In the genomic region with DNA sequence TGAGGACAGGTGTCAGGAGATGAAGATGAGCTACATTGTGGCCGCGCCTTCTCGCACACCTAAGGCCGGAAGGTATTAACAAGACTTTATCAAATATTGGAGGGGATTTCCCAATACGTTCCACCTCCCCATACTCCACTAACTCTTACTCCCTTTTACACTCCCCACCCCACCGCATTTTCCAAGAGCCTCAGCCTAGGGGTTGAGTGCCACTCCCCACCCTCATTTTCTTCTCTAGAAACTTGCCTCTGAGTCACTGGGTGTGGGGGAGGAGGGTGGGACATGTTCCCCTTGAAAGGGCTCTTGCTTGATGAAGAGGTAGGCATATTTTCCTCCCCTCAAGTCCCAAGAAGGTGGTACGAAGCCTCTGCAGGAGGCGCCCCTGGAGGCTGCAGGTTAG, we compare ENCODE assay signal across 8 mouse cellular contexts. TPM values are rescaled to one million over a fixed set of nuclear protein-coding genes. Genes with fewer than 3 reads are reported as not detected.
DNase-seq lines count a peak whose midpoint lies in the region; ATAC-seq and TF ChIP-seq lines count a peak whose summit lies in the region.

No protein-coding gene starts in this region.

- no peaks in the 10 kb centered on the region for H3K9me3 ChIP-seq in heart, embryonic 13.5 days
- H3K9me3 ChIP-seq in G1E (replicated peaks), result no peaks in the 10 kb centered on the region
- no peaks in the 10 kb centered on the region for H3K9me3 ChIP-seq in hindbrain, embryonic 14.5 days (ENCODE audit: control insufficient read depth, low read length)

- peak overlapping the region; percentile 88 for H3K9ac ChIP-seq in heart, embryonic 13.5 days
- H3K9ac ChIP-seq in hindbrain, embryonic 14.5 days, result peak overlapping the region; percentile 81

- peaks cover 60% of the 10 kb centered on the region for H3K4me1 ChIP-seq in heart, embryonic 13.5 days
- H3K4me1 ChIP-seq in G1E (ENCODE audit: insufficient read depth, low read depth, low read length), result peaks cover 40% of the 10 kb centered on the region
- H3K4me1 ChIP-seq in hindbrain, embryonic 14.5 days (replicated peaks; ENCODE audit: control insufficient read depth, insufficient read depth, low read length), result peaks cover 26% of the 10 kb centered on the region

- DNase-seq in heart, postnatal 4 days, result no peak
- DNase-seq in G1E (ENCODE audit: low spot score), result no peak
- DNase-seq in hindbrain, embryonic 14.5 days (ENCODE audit: low spot score), result no peak
- peak; percentile 48 for DNase-seq in lung, postnatal 25 days (ENCODE audit: low spot score)
- DNase-seq in layer of hippocampus, adult 9-11 months, result no peak
- DNase-seq in right cerebral cortex, postnatal 14 days, result no peak
- no peak for DNase-seq in right cerebral cortex, adult 2 months (ENCODE audit: low spot score in 2 of 2)

- no peak for TF ChIP-seq CTCF in G1E (IDR thresholded peaks at IDR 0.05; ENCODE audit: low read depth, low read length)

- 0 out of 2 replicates have a peak, but pooled peaks cover 15% of the 10 kb centered on the region for H3K36me3 ChIP-seq in heart, embryonic 13.5 days
- peaks cover 30% of the 10 kb centered on the region for H3K36me3 ChIP-seq in G1E (replicated peaks)
- no peaks in the 10 kb centered on the region for H3K36me3 ChIP-seq in hindbrain, embryonic 14.5 days (replicated peaks; ENCODE audit: control insufficient read depth, insufficient read depth)

- peak overlapping the region; percentile 76 for H3K4me2 ChIP-seq in heart, embryonic 13.5 days
- peak overlapping the region; percentile 53 for H3K4me2 ChIP-seq in hindbrain, embryonic 14.5 days (replicated peaks)

- peak overlapping the region; percentile 75 for H3K4me3 ChIP-seq in heart, embryonic 13.5 days
- H3K4me3 ChIP-seq in G1E (ENCODE audit: low read depth, low read length), result peak overlapping the region; percentile 75
- H3K4me3 ChIP-seq in hindbrain, embryonic 14.5 days (replicated peaks; ENCODE audit: low read length), result peak overlapping the region; percentile 72

- no peaks in the 10 kb centered on the region for H3K27me3 ChIP-seq in heart, embryonic 13.5 days (replicated peaks)
- H3K27me3 ChIP-seq in G1E (ENCODE audit: insufficient read depth, low read length), result no peaks in the 10 kb centered on the region
- no peaks in the 10 kb centered on the region for H3K27me3 ChIP-seq in hindbrain, embryonic 14.5 days (ENCODE audit: control insufficient read depth, insufficient read depth, low read length)

- peak overlapping the region; percentile 95 for H3K27ac ChIP-seq in heart, embryonic 13.5 days (replicated peaks)
- peak overlapping the region; percentile 85; the same call in 1 of the 2 replicates for H3K27ac ChIP-seq in hindbrain, embryonic 14.5 days

- ATAC-seq in heart, embryonic 13.5 days (ENCODE audit: extremely low read depth, insufficient number of reproducible peaks, low FRiP score, low TSS enrichment), result no peak
- no peak for ATAC-seq in G1E (ENCODE audit: extremely low read depth, insufficient number of reproducible peaks, low FRiP score, poor library complexity, severe bottlenecking)
- no peak for ATAC-seq in hindbrain, embryonic 14.5 days (ENCODE audit: low FRiP score)

- 17% methylated on average over 8 of the region's 8 CpGs for WGBS in heart, embryonic 13.5 days
- WGBS in hindbrain, embryonic 14.5 days, result 22% methylated on average over 8 of the region's 8 CpGs

RNA-seq across cellular contexts. Expression of a gene that starts 1.0 kb away (rescaled TPM):
- polyA plus RNA-seq in heart, embryonic 13.5 days (2015; fragmentation: Nextera tagmentation; extraction: Ambion mirVana), result 19.1 TPM in 2 replicates
- 10 to 100 TPM; 19.2 to 19.8 TPM for total RNA-seq in heart, postnatal 4 days (2021)
- 16.0 and 18.8 TPM in 2 replicates for total RNA-seq in G1E (2014; fragmentation: Nextera tagmentation)
- total RNA-seq in G1E (2017), result 7.1 and 10.2 TPM in 2 replicates
- 16.4 and 18.1 TPM in 2 replicates for polyA plus RNA-seq in G1E (2012)
- polyA plus RNA-seq in hindbrain, embryonic 14.5 days (2014; fragmentation: Nextera tagmentation; extraction: Ambion mirVana), result 16.2 and 18.0 TPM in 2 replicates

RNA-seq across cellular contexts. Expression of a gene that starts 26.3 kb away (rescaled TPM):
- 26.3 and 28.2 TPM in 2 replicates for polyA plus RNA-seq in heart, embryonic 13.5 days (2015; fragmentation: Nextera tagmentation; extraction: Ambion mirVana)
- 10 to 100 TPM; 27.7 to 29.5 TPM for total RNA-seq in heart, postnatal 4 days (2021)
- total RNA-seq in G1E (2014; fragmentation: Nextera tagmentation) (33.5 and 38.4 TPM in 2 replicates), G1E (2017) (14.3 and 17.5 TPM in 2 replicates)
- polyA plus RNA-seq in G1E (2012), result 27.0 and 29.0 TPM in 2 replicates
- polyA plus RNA-seq in hindbrain, embryonic 14.5 days (2014; fragmentation: Nextera tagmentation; extraction: Ambion mirVana), result 80.8 and 87.1 TPM in 2 replicates

RNA-seq across cellular contexts. Expression of a gene that starts 30.9 kb away (rescaled TPM):
- polyA plus RNA-seq in heart, embryonic 13.5 days (2015; fragmentation: Nextera tagmentation; extraction: Ambion mirVana), result not detected in 2 replicates
- not detected for total RNA-seq in heart, postnatal 4 days (2021)
- total RNA-seq in G1E (2014; fragmentation: Nextera tagmentation), result not detected in 2 replicates
- total RNA-seq in G1E (2017), result 0.23 TPM in 1 of 2 replicates, not detected in the other
- polyA plus RNA-seq in G1E (2012), result not detected in 2 replicates
- polyA plus RNA-seq in hindbrain, embryonic 14.5 days (2014; fragmentation: Nextera tagmentation; extraction: Ambion mirVana), result 0.79 TPM in 1 of 2 replicates, not detected in the other

RNA-seq across cellular contexts. Expression of a gene that starts 52.3 kb away (rescaled TPM):
- polyA plus RNA-seq in heart, embryonic 13.5 days (2015; fragmentation: Nextera tagmentation; extraction: Ambion mirVana), result 11.8 and 12.9 TPM in 2 replicates
- total RNA-seq in heart, postnatal 4 days (2021), result 10 to 100 TPM; 12.1 to 12.7 TPM
- 2.3 TPM in 1 of 2 replicates, not detected in the other for total RNA-seq in G1E (2014; fragmentation: Nextera tagmentation)
- total RNA-seq in G1E (2017), result 0.93 and 1.3 TPM in 2 replicates
- 0.53 and 0.59 TPM in 2 replicates for polyA plus RNA-seq in G1E (2012)
- polyA plus RNA-seq in hindbrain, embryonic 14.5 days (2014; fragmentation: Nextera tagmentation; extraction: Ambion mirVana), result 13.0 and 14.0 TPM in 2 replicates
